Mouse (Mus musculus) embryonic facial prominence, embryonic 15.5 days (tissue): Measurements from ENCODE around the gene Ubb. TPM values are rescaled to one million over a fixed set of nuclear protein-coding genes. Genes with fewer than 3 reads are reported as not detected.
A peak's percentile ranks its signal among the peaks of the same experiment; 100 is the strongest.

Experiments used
- ATAC-seq: fragments of 200-750 bp; cut with Nextera tagmentation; 2 replicates; pipeline ENCODE4 v1.8.0; 2017; ENCODE audit warnings: low read depth, moderate TSS enrichment; ENCODE audit not compliant: insufficient number of reproducible peaks, low FRiP score, low TSS enrichment
- H3K27ac ChIP-seq: fragments of 300-500 bp; sonication (generic); replicated peaks from 2 replicates; pipeline ENCODE4 v1.5.1; 2015; ENCODE audit warnings: mild to moderate bottlenecking, inconsistent platforms
- H3K27me3 ChIP-seq: fragments of 300-500 bp; sonication (generic); 2 replicates; pipeline ENCODE4 v1.6.1; 2015; ENCODE audit warnings: inconsistent platforms
- H3K36me3 ChIP-seq: fragments of 300-500 bp; sonication (generic); 2 replicates; pipeline ENCODE4 v1.6.1; 2015; ENCODE audit warnings: mild to moderate bottlenecking, inconsistent platforms
- H3K4me1 ChIP-seq: fragments of 300-500 bp; sonication (generic); 2 replicates; pipeline ENCODE4 v1.6.1; 2015; ENCODE audit warnings: inconsistent platforms
- H3K4me2 ChIP-seq: fragments of 300-500 bp; sonication (generic); replicated peaks from 2 replicates; pipeline ENCODE4 v1.6.1; 2015; ENCODE audit warnings: mild to moderate bottlenecking, inconsistent platforms
- H3K4me3 ChIP-seq: fragments of 300-500 bp; sonication (generic); replicated peaks from 2 replicates; pipeline ENCODE4 v1.5.1; 2015; ENCODE audit warnings: mild to moderate bottlenecking, inconsistent platforms
- H3K9ac ChIP-seq: fragments of 300-500 bp; sonication (generic); 2 replicates; pipeline ENCODE4 v1.6.1; 2015; ENCODE audit warnings: inconsistent platforms
- H3K9me3 ChIP-seq: fragments of 300-500 bp; sonication (generic); replicated peaks from 2 replicates; pipeline ENCODE4 v1.6.1; 2016; ENCODE audit warnings: inconsistent platforms
- WGBS: fragments of 180-500 bp; shearing (Covaris S2); methylation state at CpG from one replicate; pipeline ENCODE4 v1.1.7; 2015; 5-methylcytosine and 5-hydroxymethylcytosine counted together
- polyA plus RNA-seq: library from polyadenylated mRNA; unstranded; fragments of >200 nt; fragmentation: Nextera tagmentation; extraction: Ambion mirVana; gene quantifications from 2 replicates; pipeline ENCODE4 v1.2.1, GENCODE M21; 2015

Gene Ubb
- polyA plus RNA-seq, 1 experiment from 2014 or later, result 3,288 TPM

GRCm38 (mm10) chr11:62587034-62587433, 36.1 kb downstream of the Ubb start:
- Histone ChIP-seq H3K4me3 (no peak overlapping the region), H3K4me1 (0 out of 2 replicates have a peak, but pooled peaks cover under 1% of the 10 kb centered on the region), H3K4me2 (no peak overlapping the region), H3K27me3 (no peaks in the 10 kb centered on the region), H3K27ac (no peak overlapping the region), H3K9me3 (no peaks in the 10 kb centered on the region), H3K36me3 (no peaks in the 10 kb centered on the region), H3K9ac (no peak overlapping the region)
- ATAC-seq, result no peak
- WGBS, result 82% methylated on average over 5 of the region's 5 CpGs

- H3K4me3 ChIP-seq, result no peak overlapping the region
- no peak overlapping the region for H3K27ac ChIP-seq
- no peak for ATAC-seq
- WGBS, result 78% methylated on average over 10 of the region's 10 CpGs
- H3K36me3 ChIP-seq, result no peaks in the 10 kb centered on the region
- H3K4me1 ChIP-seq, result 0 out of 2 replicates have a peak, but pooled peaks cover 3% of the 10 kb centered on the region
- H3K9ac ChIP-seq, result no peak overlapping the region
- no peaks in the 10 kb centered on the region for H3K27me3 ChIP-seq
- no peak overlapping the region for H3K4me2 ChIP-seq
- no peaks in the 10 kb centered on the region for H3K9me3 ChIP-seq
Measured at GRCm38 (mm10) chr11:62589391-62589790, 38.4 kb downstream of the Ubb start.

- H3K4me3 ChIP-seq, result no peak overlapping the region
- H3K36me3 ChIP-seq, result no peaks in the 10 kb centered on the region
- H3K4me2 ChIP-seq, result no peak overlapping the region
- no peak overlapping the region for H3K9ac ChIP-seq
- 0 out of 2 replicates have a peak, but pooled peaks cover 3% of the 10 kb centered on the region for H3K4me1 ChIP-seq
- H3K9me3 ChIP-seq, result no peaks in the 10 kb centered on the region
- no peaks in the 10 kb centered on the region for H3K27me3 ChIP-seq
- ATAC-seq, result no peak
- 78% methylated on average over 2 of the region's 2 CpGs for WGBS
- H3K27ac ChIP-seq, result no peak overlapping the region
Measured at GRCm38 (mm10) chr11:62591026-62591425, 40.1 kb downstream of the Ubb start.

- no peak for ATAC-seq
- 41% methylated on average over 8 of the region's 8 CpGs for WGBS
- H3K4me3 ChIP-seq, result no peak overlapping the region
- 0 out of 2 replicates have a peak, but pooled peaks cover 3% of the 10 kb centered on the region for H3K4me1 ChIP-seq
- H3K9me3 ChIP-seq, result no peaks in the 10 kb centered on the region
- no peak overlapping the region for H3K27ac ChIP-seq
- H3K36me3 ChIP-seq, result no peaks in the 10 kb centered on the region
- H3K9ac ChIP-seq, result no peak overlapping the region
- H3K4me2 ChIP-seq, result no peak overlapping the region
- no peaks in the 10 kb centered on the region for H3K27me3 ChIP-seq
Measured at GRCm38 (mm10) chr11:62591904-62592575, 41.1 kb downstream of the Ubb start.

GRCm38 (mm10) chr11:62598571-62598970, 47.6 kb downstream of the Ubb start:
- H3K27ac ChIP-seq, result no peak overlapping the region
- peaks cover 5% of the 10 kb centered on the region; the same call in 1 of the 2 replicates for H3K4me1 ChIP-seq
- H3K4me2 ChIP-seq, result no peak overlapping the region
- H3K36me3 ChIP-seq, result no peaks in the 10 kb centered on the region
- ATAC-seq, result no peak
- no peaks in the 10 kb centered on the region for H3K9me3 ChIP-seq
- WGBS, result 73% methylated on average over 4 of the region's 4 CpGs
- H3K9ac ChIP-seq, result no peak overlapping the region
- H3K27me3 ChIP-seq, result no peaks in the 10 kb centered on the region
- no peak overlapping the region for H3K4me3 ChIP-seq

- Histone ChIP-seq H3K36me3 (peaks cover 30% of the 10 kb centered on the region), H3K9ac (peak overlapping the region; percentile 47), H3K4me3 (peak overlapping the region; percentile 64), H3K27me3 (no peaks in the 10 kb centered on the region), H3K9me3 (no peaks in the 10 kb centered on the region), H3K4me1 (peaks cover 27% of the 10 kb centered on the region), H3K4me2 (peak overlapping the region; percentile 58), H3K27ac (peak overlapping the region; percentile 92)
- 11% methylated on average over 17 of the region's 17 CpGs for WGBS
- ATAC-seq, result 0 out of 2 replicates have a peak, but pooled peaks have one; percentile 1
Measured at GRCm38 (mm10) chr11:62601732-62602618, 51.0 kb downstream of the Ubb start.

Other genes with a start within 250 kb of the Ubb start
- 8.1 and 9.2 TPM in 2 replicates for gene Pigl, start 92.7 kb upstream of the Ubb start, polyA plus RNA-seq
- gene Ncor1, start 92.6 kb upstream of the Ubb start, polyA plus RNA-seq, result 157 and 163 TPM in 2 replicates
- gene Cenpv, start 11.9 kb upstream of the Ubb start, polyA plus RNA-seq, result 29.0 and 32.0 TPM in 2 replicates
- gene Trpv2, start 23.3 kb downstream of the Ubb start, polyA plus RNA-seq, result 5.3 and 6.4 TPM in 2 replicates
- gene Lrrc75a, start 97.4 kb downstream of the Ubb start, polyA plus RNA-seq, result 16.2 and 16.3 TPM in 2 replicates
- 51.4 and 52.4 TPM in 2 replicates for gene Mmgt2, start 97.5 kb downstream of the Ubb start, polyA plus RNA-seq
- 9.1 and 10.5 TPM in 2 replicates for gene Zfp287, start 180.7 kb downstream of the Ubb start, polyA plus RNA-seq
- not detected in 2 replicates for gene Gm10428, start 201.9 kb downstream of the Ubb start, polyA plus RNA-seq
- 22.4 and 23.4 TPM in 2 replicates for gene Zfp286, start 238.3 kb downstream of the Ubb start, polyA plus RNA-seq